Mouse (Mus musculus) heart, postnatal 0 days (tissue): Measurements from ENCODE around the gene Nrxn3. TPM values are rescaled to one million over a fixed set of nuclear protein-coding genes. Genes with fewer than 3 reads are reported as not detected.
A peak's percentile ranks its signal among the peaks of the same experiment; 100 is the strongest.

ENCODE experiments used
- ATAC-seq: fragments of 200-750 bp; cut with Nextera tagmentation; 2 replicates; pipeline ENCODE4 v1.8.0; 2017; ENCODE audit warnings: low read depth, moderate number of reproducible peaks, moderate library complexity; ENCODE audit not compliant: insufficient read depth
- DNase-seq: peaks from one replicate; pipeline ENCODE4 v3.0.0-alpha.2; 2016; ENCODE audit warnings: low spot score
- H3K27ac ChIP-seq: fragments of 300-500 bp; sonication (generic); 2 replicates; pipeline ENCODE4 v1.5.1; 2014; ENCODE audit warnings: low read depth, mild to moderate bottlenecking
- H3K27me3 ChIP-seq: fragments of 300-500 bp; sonication (generic); 2 replicates; pipeline ENCODE4 v1.6.1; 2014; ENCODE audit warnings: low read length, mixed read lengths; ENCODE audit not compliant: control insufficient read depth, insufficient read depth
- H3K36me3 ChIP-seq: fragments of 300-500 bp; sonication (generic); replicated peaks from 2 replicates; pipeline ENCODE4 v1.6.1; 2014; ENCODE audit warnings: low read length, mixed read lengths; ENCODE audit not compliant: control insufficient read depth, insufficient read depth
- H3K4me1 ChIP-seq: fragments of 300-500 bp; sonication (generic); 2 replicates; pipeline ENCODE4 v1.6.1; 2014; ENCODE audit warnings: antibody characterized with exemption; ENCODE audit not compliant: control insufficient read depth, insufficient read depth
- H3K4me2 ChIP-seq: fragments of 300-500 bp; sonication (generic); 2 replicates; pipeline ENCODE4 v1.6.1; 2014; ENCODE audit warnings: low read depth, mild to moderate bottlenecking, low read length, moderate library complexity
- H3K4me3 ChIP-seq: fragments of 300-500 bp; sonication (generic); 2 replicates; pipeline ENCODE4 v1.5.1; 2014; ENCODE audit warnings: low read depth, low read length
- H3K9ac ChIP-seq: fragments of 300-500 bp; sonication (generic); replicated peaks from 2 replicates; pipeline ENCODE4 v1.6.1; 2014; ENCODE audit warnings: low read depth, low read length, mixed read lengths
- H3K9me3 ChIP-seq: fragments of 300-500 bp; sonication (generic); replicated peaks from 2 replicates; pipeline ENCODE4 v1.6.1; 2016; ENCODE audit warnings: low read length; ENCODE audit not compliant: control insufficient read depth
- CTCF ChIP-seq: IDR thresholded peaks from 2 replicates; pipeline ENCODE4 v1.5.1; 2016; ENCODE audit warnings: antibody characterized with exemption, control low read depth, low read depth
- EP300 ChIP-seq: IDR thresholded peaks from 2 replicates; pipeline ENCODE4 v1.6.1; 2016; ENCODE audit warnings: antibody characterized with exemption, low read depth
- WGBS: fragments of 180-500 bp; shearing (Covaris S2); extraction: QIAGEN DNeasy Blood & Tissue Kit; methylation state at CpG from one replicate; pipeline ENCODE4 v1.1.7; 2014; 5-methylcytosine and 5-hydroxymethylcytosine counted together
- polyA plus RNA-seq: library from polyadenylated mRNA; unstranded; fragments of >200 nt; fragmentation: Nextera tagmentation; extraction: Ambion mirVana; gene quantifications from 2 replicates; pipeline ENCODE4 v1.2.1, GENCODE M21; 2015
- total RNA-seq: library from RNA; depleted of rRNA; stranded (reverse); fragments of >200 nt; gene quantifications from 2 replicates; pipeline ENCODE4 v1.2.3, GENCODE M21; 2014; ENCODE audit warnings: low replicate concordance

Gene Nrxn3
- total and polyA plus RNA-seq, 2 experiments from 2014 or later: 1.0 to 1.8 TPM

- DNase-seq (peak; percentile 39), ATAC-seq (no peak)
- H3K9ac ChIP-seq: no peak overlapping the region
- no peak overlapping the region for H3K27ac ChIP-seq
- H3K4me1 ChIP-seq: no peaks in the 10 kb centered on the region
- H3K9me3 ChIP-seq: no peaks in the 10 kb centered on the region
- no peaks in the 10 kb centered on the region for H3K27me3 ChIP-seq
- H3K4me2 ChIP-seq: no peak overlapping the region
- no peak overlapping the region for H3K4me3 ChIP-seq
- no peaks in the 10 kb centered on the region for H3K36me3 ChIP-seq
- TF ChIP-seq EP300 (no peak), CTCF (peak; percentile 68)
- 11% methylated on average over 2 of the region's 2 CpGs for WGBS
These were observed 728.1 kb downstream of the Nrxn3 start for GRCm38 (mm10) chr12:89450667-89451298.

- TF ChIP-seq CTCF (no peak), EP300 (no peak)
- Histone ChIP-seq H3K4me2 (no peak overlapping the region), H3K27ac (no peak overlapping the region), H3K4me3 (no peak overlapping the region), H3K36me3 (no peaks in the 10 kb centered on the region), H3K9ac (no peak overlapping the region), H3K4me1 (peaks cover 10% of the 10 kb centered on the region), H3K27me3 (no peaks in the 10 kb centered on the region), H3K9me3 (no peaks in the 10 kb centered on the region)
- DNase-seq: peak; percentile 52
- ATAC-seq: peak; percentile 76; the same call in 1 of the 2 replicates
- 32% methylated on average over 2 of the region's 2 CpGs for WGBS
These were observed 747.5 kb downstream of the Nrxn3 start for GRCm38 (mm10) chr12:89470226-89470625.

GRCm38 (mm10) chr12:89471289-89471688 is 748.6 kb downstream of the Nrxn3 start:
- Histone ChIP-seq H3K4me2 (no peak overlapping the region), H3K36me3 (no peaks in the 10 kb centered on the region), H3K9me3 (no peaks in the 10 kb centered on the region), H3K4me3 (no peak overlapping the region), H3K4me1 (peaks cover 10% of the 10 kb centered on the region), H3K27ac (no peak overlapping the region), H3K9ac (no peak overlapping the region), H3K27me3 (no peaks in the 10 kb centered on the region)
- no peak for DNase-seq
- TF ChIP-seq CTCF: no peak
- no peak for TF ChIP-seq EP300
- 33% methylated on average over 2 of the region's 2 CpGs for WGBS
- no peak for ATAC-seq

GRCm38 (mm10) chr12:89471874-89472273 is 749.2 kb downstream of the Nrxn3 start:
- ATAC-seq: no peak
- no peaks in the 10 kb centered on the region for H3K9me3 ChIP-seq
- H3K4me1 ChIP-seq: peaks cover 10% of the 10 kb centered on the region
- TF ChIP-seq CTCF: no peak
- TF ChIP-seq EP300: no peak
- H3K4me3 ChIP-seq: no peak overlapping the region
- no peak overlapping the region for H3K27ac ChIP-seq
- no peak overlapping the region for H3K4me2 ChIP-seq
- H3K27me3 ChIP-seq: no peaks in the 10 kb centered on the region
- no peaks in the 10 kb centered on the region for H3K36me3 ChIP-seq
- no peak for DNase-seq
- 42% methylated on average over 4 of the region's 4 CpGs for WGBS
- no peak overlapping the region for H3K9ac ChIP-seq

- Histone ChIP-seq H3K36me3 (no peaks in the 10 kb centered on the region), H3K4me3 (no peak overlapping the region), H3K27ac (no peak overlapping the region), H3K9me3 (no peaks in the 10 kb centered on the region), H3K9ac (no peak overlapping the region), H3K4me2 (no peak overlapping the region), H3K4me1 (no peaks in the 10 kb centered on the region; the same call in 1 of the 2 replicates), H3K27me3 (no peaks in the 10 kb centered on the region)
- TF ChIP-seq EP300 (no peak), CTCF (peak; percentile 54)
- peak; percentile 22 for DNase-seq
- no peak for ATAC-seq
- 23% methylated on average over 4 of the region's 4 CpGs for WGBS
These were observed 756.4 kb downstream of the Nrxn3 start for GRCm38 (mm10) chr12:89479096-89479495.

DNA sequence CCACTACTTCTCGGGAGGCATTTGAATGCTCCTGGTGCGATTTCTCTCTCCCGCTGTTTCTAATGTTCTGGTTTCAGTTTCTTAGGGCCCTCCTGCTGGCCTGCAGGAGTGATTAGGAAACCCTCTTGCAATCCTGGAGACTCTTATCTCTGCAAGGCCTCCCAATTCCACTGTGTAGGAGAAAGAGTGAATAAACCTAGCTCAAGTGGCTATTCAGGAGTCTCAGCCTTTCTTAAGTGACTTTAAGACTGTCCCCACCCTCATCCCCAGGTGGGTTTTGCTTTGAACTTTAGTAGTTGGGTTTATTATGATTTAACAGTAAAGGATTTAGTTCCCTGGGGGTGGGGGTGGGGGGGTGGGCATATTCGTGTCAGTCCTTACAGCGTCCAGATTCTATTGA is 759.5 kb downstream of the Nrxn3 start:
- Histone ChIP-seq H3K9me3 (no peaks in the 10 kb centered on the region), H3K27ac (no peak overlapping the region), H3K36me3 (no peaks in the 10 kb centered on the region), H3K27me3 (no peaks in the 10 kb centered on the region), H3K4me1 (no peaks in the 10 kb centered on the region), H3K4me2 (no peak overlapping the region), H3K4me3 (no peak overlapping the region), H3K9ac (no peak overlapping the region)
- DNase-seq (no peak), ATAC-seq (no peak)
- 27% methylated on average over 5 of the region's 5 CpGs for WGBS
- no peak for TF ChIP-seq EP300
- no peak for TF ChIP-seq CTCF
